Mouse (Mus musculus): Measurements from ENCODE around the gene Olfr992. TPM values are rescaled to one million over a fixed set of nuclear protein-coding genes. Genes with fewer than 3 reads are reported as not detected.
"Not testable (repeated sequence)": the region's sequence is repeated elsewhere in the genome, so short reads cannot be mapped to it uniquely, and the experiment has no call there.

Gene Olfr992
- polyA plus RNA-seq, 1 experiment, result not detected

DNA sequence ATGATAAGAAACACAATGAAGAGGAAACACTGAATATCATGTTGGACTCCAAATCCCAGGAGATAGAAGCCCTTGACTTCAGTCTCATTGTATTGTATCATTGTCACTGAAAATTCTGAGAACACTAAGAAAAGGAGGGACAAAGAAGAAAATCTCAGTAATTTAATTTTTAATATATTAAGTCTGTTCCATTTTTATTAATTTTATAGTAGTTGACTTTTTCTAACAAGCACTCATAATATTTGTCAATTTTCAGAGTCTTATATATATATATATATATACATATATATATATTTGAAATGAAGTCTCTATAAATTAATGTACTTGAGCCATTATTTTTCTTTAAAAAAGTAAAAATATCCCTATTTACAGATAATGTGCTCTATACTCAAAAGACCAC, 5.5 kb upstream of the Olfr992 start, which contains the start of gene Olfr993:
Gene Olfr993 (minus strand): TSS at position 101 of the 400 bp plus-strand sequence.
- H3K4me2 ChIP-seq (ENCODE audit: low read depth), result no peak within 1 kb of the TSS
- no peaks in the 10 kb centered on the region for H3K79me2 ChIP-seq (ENCODE audit: control insufficient read depth, insufficient read depth)
- H3K27me3 ChIP-seq (ENCODE audit: control insufficient read depth, insufficient read depth, insufficient read length), result no peaks in the 10 kb centered on the region
- H3K36me3 ChIP-seq (ENCODE audit: control insufficient read depth, insufficient read depth), result no peaks in the 10 kb centered on the region
- no peak within 1 kb of the TSS for H3K4me3 ChIP-seq
- H3ac ChIP-seq (ENCODE audit: control insufficient read depth, insufficient read length), result no peak within 1 kb of the TSS
- TF ChIP-seq TCF12 (IDR thresholded peaks at IDR 0.05; ENCODE audit: insufficient read depth, poor library complexity, severe bottlenecking) (no peak), CEBPB (IDR thresholded peaks at IDR 0.05; ENCODE audit: insufficient read depth, poor library complexity, severe bottlenecking) (no peak), MAX (IDR thresholded peaks at IDR 0.05; ENCODE audit: low read depth) (no peak), REST (IDR thresholded peaks at IDR 0.05; ENCODE audit: insufficient read depth, insufficient read length) (no peak), USF1 (IDR thresholded peaks at IDR 0.05; ENCODE audit: low read depth) (no peak), MYOG (IDR thresholded peaks at IDR 0.05; ENCODE audit: control insufficient read depth in 1 of 3, insufficient read depth in 1 of 3, insufficient read length in 2 of 3, low read depth in 2 of 3) (no peak), POLR2A (IDR thresholded peaks at IDR 0.05; ENCODE audit: insufficient read length, low read depth) (no peak)

- not testable (repeated sequence) for H3K4me2 ChIP-seq (ENCODE audit: low read depth); H3ac ChIP-seq (ENCODE audit: control insufficient read depth, insufficient read length); H3K27me3 ChIP-seq (ENCODE audit: control insufficient read depth, insufficient read depth, insufficient read length); H3K4me3 ChIP-seq; H3K79me2 ChIP-seq (ENCODE audit: control insufficient read depth, insufficient read depth); H3K36me3 ChIP-seq (ENCODE audit: control insufficient read depth, insufficient read depth)
These were observed 46.1 kb downstream of the Olfr992 start, which contains the start of gene Olfr988 for GRCm38 (mm10) chr2:85363127-85363526. TSS of gene Olfr988 (minus strand) at chr2:85363227.

Other genes starting within 250 kb of the Olfr992 start
- gene Lrrc55, start 212.3 kb downstream of the Olfr992 start, polyA plus RNA-seq (2012; fragmentation: generic; extraction: Trizol), result 0.04 TPM
- gene Olfr987, start 70.2 kb downstream of the Olfr992 start, polyA plus RNA-seq (2012; fragmentation: generic; extraction: Trizol), result not detected
- not detected for gene Olfr988, start 46.2 kb downstream of the Olfr992 start, polyA plus RNA-seq (2012; fragmentation: generic; extraction: Trizol)
- gene Olfr993, start 5.4 kb upstream of the Olfr992 start, polyA plus RNA-seq (2012; fragmentation: generic; extraction: Trizol), result not detected
- gene Olfr994, start 27.0 kb upstream of the Olfr992 start, polyA plus RNA-seq (2012; fragmentation: generic; extraction: Trizol), result not detected
- gene Olfr995, start 34.2 kb upstream of the Olfr992 start, polyA plus RNA-seq (2012; fragmentation: generic; extraction: Trizol), result not detected
- not detected for gene 4833423E24Rik, start 109.6 kb upstream of the Olfr992 start, polyA plus RNA-seq (2012; fragmentation: generic; extraction: Trizol)
- not detected for gene Olfr996, start 169.7 kb upstream of the Olfr992 start, polyA plus RNA-seq (2012; fragmentation: generic; extraction: Trizol)
- gene Olfr998, start 179.5 kb upstream of the Olfr992 start, polyA plus RNA-seq (2012; fragmentation: generic; extraction: Trizol), result not detected
- gene Olfr1000, start 202.4 kb upstream of the Olfr992 start, polyA plus RNA-seq (2012; fragmentation: generic; extraction: Trizol), result not detected
- not detected for gene Olfr1002, start 241.2 kb upstream of the Olfr992 start, polyA plus RNA-seq (2012; fragmentation: generic; extraction: Trizol)

Data from myocyte (in vitro differentiated cells).